Mouse (Mus musculus) thymus, postnatal 4 days (tissue): ENCODE measurements around the gene Ryk.
"Not testable (repeated sequence)": the region's sequence is repeated elsewhere in the genome, so short reads cannot be mapped to it uniquely, and the experiment has no call there.

Source experiments
- DNase-seq: peaks from one replicate; pipeline ENCODE4 v3.0.0; 2021

Gene Ryk

GRCm38 (mm10) chr9:102911526-102911925 is 76.8 kb downstream of the Ryk start:
- no peak for DNase-seq

- no peak for DNase-seq
Observed at GRCm38 (mm10) chr9:102912516-102913035, 77.9 kb downstream of the Ryk start.

- not testable (repeated sequence) for DNase-seq
Observed at GRCm38 (mm10) chr9:102913597-102913996, 78.9 kb downstream of the Ryk start.

DNA sequence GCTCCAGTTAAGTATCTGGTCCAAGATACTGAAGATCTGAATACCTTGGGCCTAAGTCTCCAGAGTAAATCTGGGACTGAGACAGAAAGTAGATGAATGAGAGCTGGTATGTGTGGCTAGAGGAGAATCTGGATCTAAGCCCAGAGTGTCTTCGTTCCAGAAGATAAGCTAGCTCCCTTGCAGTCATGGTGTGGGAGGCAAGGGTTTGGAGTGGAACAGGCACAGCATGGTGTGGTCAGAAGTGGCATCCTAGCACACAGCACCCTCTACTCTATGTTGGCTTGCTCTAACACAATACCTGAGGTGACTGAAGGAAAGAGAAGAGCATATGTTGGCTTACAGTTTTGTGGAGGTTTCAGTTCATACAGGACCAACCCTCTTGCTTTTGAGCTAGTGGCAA is 79.9 kb downstream of the Ryk start:
- DNase-seq = no peak

GRCm38 (mm10) chr9:102915292-102915854 is 80.7 kb downstream of the Ryk start:
- no peak for DNase-seq

DNA sequence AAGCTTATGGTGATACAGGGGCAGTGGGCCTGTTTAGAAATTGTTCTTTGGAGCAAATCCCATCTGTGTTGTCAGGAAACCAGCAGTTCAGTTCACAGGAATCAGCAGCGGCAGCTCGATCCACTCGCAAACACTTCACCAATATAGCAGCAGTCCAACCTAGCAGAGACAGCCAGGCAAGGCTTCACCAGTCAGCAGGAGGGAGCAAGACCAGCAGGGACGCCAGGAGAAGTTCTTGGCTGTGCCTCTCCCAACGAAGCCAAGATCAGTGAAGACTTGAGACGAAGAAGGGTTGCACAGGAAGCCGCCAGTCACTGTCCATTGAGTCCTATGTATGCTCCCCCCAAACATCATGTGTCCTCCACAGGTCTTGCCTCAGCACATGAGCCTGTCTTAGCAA is 81.4 kb downstream of the Ryk start:
- DNase-seq = no peak

GRCm38 (mm10) chr9:102917532-102918129 is 82.9 kb downstream of the Ryk start:
- no peak for DNase-seq

DNA sequence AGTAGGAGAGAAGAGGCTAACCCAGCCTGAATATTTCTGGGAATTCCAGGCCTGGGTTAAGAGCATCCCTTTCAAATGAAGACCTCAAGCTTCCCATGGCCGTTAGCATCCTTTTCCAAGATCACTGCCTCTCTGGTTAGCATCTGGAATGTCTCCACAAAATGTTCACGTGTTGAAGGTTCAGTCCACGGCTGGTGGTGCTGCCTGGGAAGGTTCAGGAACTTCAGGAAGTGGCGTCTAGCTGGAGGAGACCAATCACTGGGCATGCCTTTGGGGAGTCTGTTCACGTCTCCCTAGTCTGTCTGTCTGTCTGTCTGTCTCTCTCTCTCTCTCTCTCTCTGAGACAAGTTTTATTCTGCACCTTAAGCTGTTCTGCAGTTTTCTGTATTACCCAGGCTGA is 84.8 kb downstream of the Ryk start:
- no peak for DNase-seq

DNA sequence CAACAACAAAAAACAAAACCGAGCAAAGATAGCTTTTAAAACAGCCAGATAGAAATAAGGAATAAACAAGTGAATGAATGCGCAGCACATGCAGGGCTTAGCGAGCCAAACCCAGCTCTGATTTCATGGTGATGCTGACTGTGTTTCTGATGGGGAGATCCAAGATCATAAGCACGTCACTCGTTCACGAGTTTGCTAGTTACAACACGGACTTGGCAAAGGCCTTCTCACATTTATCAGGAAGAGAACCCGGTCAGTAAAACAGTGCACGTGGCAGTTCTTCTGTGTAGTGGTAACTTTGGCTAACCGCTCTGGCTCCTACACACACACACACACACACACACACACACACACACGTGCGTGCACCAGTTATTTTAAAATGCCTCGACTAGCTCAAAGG is 87.1 kb downstream of the Ryk start:
- no peak for DNase-seq

GRCm38 (mm10) chr9:102922866-102923434 is 88.2 kb downstream of the Ryk start:
- DNase-seq = no peak

- DNase-seq = no peak
Observed at GRCm38 (mm10) chr9:102923836-102924235, 89.1 kb downstream of the Ryk start.

GRCm38 (mm10) chr9:102924627-102925316 is 90.1 kb downstream of the Ryk start:
- no peak for DNase-seq

DNA sequence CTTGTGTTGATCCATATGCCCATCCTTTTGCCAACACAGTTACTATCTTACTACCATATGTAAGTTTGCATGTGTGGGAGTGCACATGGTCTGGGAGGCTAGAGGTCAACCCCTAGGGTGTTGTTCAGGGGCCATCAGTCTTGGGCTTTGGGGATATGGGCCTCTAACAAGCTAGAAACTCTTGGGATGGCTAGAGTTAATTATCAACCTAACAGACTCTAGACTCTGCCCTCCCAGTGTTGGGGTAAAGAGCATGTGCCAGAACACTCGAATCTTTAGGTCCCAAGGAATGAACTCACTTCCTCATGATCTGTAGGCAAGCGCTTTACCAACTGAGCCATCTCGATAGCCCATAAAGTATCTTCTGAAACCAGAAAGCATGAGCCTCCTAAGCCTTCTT is 91.4 kb downstream of the Ryk start:
- DNase-seq = no peak

DNA sequence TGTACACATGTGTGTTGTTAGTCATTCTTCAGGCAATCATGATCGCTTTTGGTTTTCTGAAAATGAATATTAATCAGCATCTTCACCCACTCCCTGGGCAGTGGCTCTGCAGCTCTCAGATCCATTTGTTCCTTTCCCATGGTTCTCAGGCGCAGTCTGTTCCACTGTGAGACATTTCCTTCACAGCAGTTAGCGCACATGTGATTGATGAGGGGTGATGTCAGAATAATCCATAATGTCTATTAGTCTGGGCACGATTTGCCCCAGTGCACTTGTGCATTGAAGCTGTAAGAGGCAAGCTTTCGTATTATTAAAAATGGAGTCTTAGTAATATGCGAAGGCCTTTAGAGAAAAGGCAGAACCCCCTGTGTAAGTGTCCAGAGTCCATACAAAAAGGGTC is 95.1 kb downstream of the Ryk start:
- DNase-seq = no peak

- DNase-seq = no peak
Observed at GRCm38 (mm10) chr9:102933925-102934721, 99.4 kb downstream of the Ryk start.

- no peak for DNase-seq
Observed at GRCm38 (mm10) chr9:102942221-102942620, 107.5 kb downstream of the Ryk start.

DNA sequence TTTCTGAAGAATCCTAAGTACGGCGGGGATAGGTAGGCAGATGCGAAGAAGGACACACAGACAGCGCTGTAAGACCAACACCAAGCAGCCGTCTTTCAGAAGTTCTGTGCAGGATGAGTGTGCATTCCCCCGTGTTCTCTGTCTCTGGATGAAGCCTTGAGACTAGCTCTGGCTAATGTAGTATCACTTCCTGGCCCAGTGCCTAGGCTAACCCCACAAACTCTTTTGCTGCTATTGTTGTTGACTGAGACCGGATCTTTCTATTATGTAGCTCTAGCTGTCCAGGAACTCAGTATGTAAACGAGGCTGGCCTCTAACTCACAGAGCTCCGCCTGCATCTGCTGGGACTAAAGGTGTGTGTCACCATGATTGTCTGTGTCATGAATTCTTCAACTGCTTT is 110.2 kb downstream of the Ryk start:
- no peak for DNase-seq

DNA sequence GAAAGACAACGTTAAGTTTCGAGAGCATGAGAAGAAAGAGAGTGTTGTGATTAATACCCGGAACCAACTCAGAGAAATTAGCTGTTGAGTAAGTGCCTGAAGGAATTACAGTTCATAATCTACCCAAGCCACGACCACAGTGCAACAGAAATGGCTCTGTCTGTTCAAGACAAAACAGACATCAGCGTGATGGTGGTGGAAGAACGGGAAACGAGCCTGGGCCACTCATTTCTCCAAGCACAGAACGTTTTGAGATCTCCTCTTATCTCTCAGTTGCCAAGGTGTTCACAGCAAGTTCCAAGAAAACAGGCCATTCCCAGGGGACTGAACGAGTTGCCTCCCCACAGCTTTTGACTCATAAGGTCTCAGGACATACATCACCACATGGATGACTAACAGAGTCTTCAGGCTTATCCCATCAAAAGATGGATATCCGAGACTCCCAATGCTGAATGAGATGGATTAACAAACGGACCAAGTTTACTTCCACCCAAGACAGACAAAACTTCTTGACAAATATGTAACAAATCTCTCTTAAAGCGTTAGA is 111.8 kb downstream of the Ryk start:
- no peak for DNase-seq

GRCm38 (mm10) chr9:102948706-102949105 is 114.0 kb downstream of the Ryk start:
- DNase-seq = no peak

GRCm38 (mm10) chr9:102951091-102951994 is 116.6 kb downstream of the Ryk start:
- DNase-seq = no peak

GRCm38 (mm10) chr9:102955866-102956265 is 121.1 kb downstream of the Ryk start:
- DNase-seq = no peak
